Mouse (Mus musculus): ENCODE data around the gene Cerk. TPM values are rescaled to one million over a fixed set of nuclear protein-coding genes. Genes with fewer than 3 reads are reported as not detected.

Gene Cerk
- total and polyA plus RNA-seq, 3 experiments: 2.5 to 10.3 (median 4.4) TPM

- in situ Hi-C loops (cut with MboI; ENCODE audit: low pct_ligation_motif_present, low pct_unique_long_range_greater_than_20kb, low sequenced_read_pairs): no loop called here
- dilution Hi-C loops (cut with MboI; ENCODE audit: extremely low pct_ligation_motif_present, extremely low pct_unique_long_range_greater_than_20kb, low sequenced_read_pairs): no loop called here
- no peak for DNase-seq (ENCODE audit: extremely low read depth)
Measured at GRCm38 (mm10) chr15:86171316-86171715, 14.6 kb downstream of the Cerk start.

GRCm38 (mm10) chr15:86169817-86170110 lies 16.2 kb downstream of the Cerk start:
- Histone ChIP-seq H3K4me3 (replicated peaks in 1 of 3; ENCODE audit: low read depth in 2 of 3, low read length in 2 of 3, poor library complexity in 1 of 3) (no peak overlapping the region), H3K27ac (ENCODE audit: insufficient read depth, low read depth) (no peak overlapping the region), H3K9ac (ENCODE audit: insufficient read depth, low read depth) (no peak overlapping the region), H3K79me2 (replicated peaks; ENCODE audit: control insufficient read depth, extremely low read depth, insufficient read depth, poor library complexity, severe bottlenecking) (0 out of 2 replicates have a peak, but pooled peaks cover 3% of the 10 kb centered on the region), H3K27me3 (replicated peaks) (peaks cover 24% of the 10 kb centered on the region), H3K36me3 (replicated peaks in 1 of 2; ENCODE audit: control insufficient read depth in 1 of 2, insufficient read depth in 1 of 2, low read length in 1 of 2) (peaks cover 2 to 4% of the 10 kb centered on the region in 2 experiments), H3K4me2 (ENCODE audit: insufficient read depth, low read depth, poor library complexity, severe bottlenecking) (no peak overlapping the region), H3K4me1 (ENCODE audit: control insufficient read depth in 1 of 2, insufficient read depth in 2 of 2) (peaks cover 27 to 34% of the 10 kb centered on the region in 2 experiments), H3K9me3 (replicated peaks; ENCODE audit: low read length) (no peaks in the 10 kb centered on the region)
- in situ Hi-C loops (cut with MboI; ENCODE audit: low pct_ligation_motif_present, low pct_unique_long_range_greater_than_20kb, low sequenced_read_pairs): loop anchor here (10.0 kb wide), 1 partner anchor 45 kb away; the partner anchor contains the start of gene Tbc1d22a
- TF ChIP-seq MEF2A (IDR thresholded peaks at IDR 0.05; ENCODE audit: borderline replicate concordance, low read depth, low read length): no peak
- TF ChIP-seq SIN3A (IDR thresholded peaks at IDR 0.05; ENCODE audit: low read length): no peak
- TF ChIP-seq ZMIZ1 (IDR thresholded peaks at IDR 0.05; ENCODE audit: low read depth, low read length): no peak
- TF ChIP-seq CHD1 (IDR thresholded peaks at IDR 0.05; ENCODE audit: low read depth, low read length): no peak
- no peak for TF ChIP-seq NRF1 (IDR thresholded peaks at IDR 0.05; ENCODE audit: low read depth, low read length)
- no peak for TF ChIP-seq EP300 (IDR thresholded peaks at IDR 0.05; ENCODE audit: low read length)
- TF ChIP-seq MYC (IDR thresholded peaks at IDR 0.05; ENCODE audit: low read depth, low read length): no peak
- TF ChIP-seq IRF4 (IDR thresholded peaks at IDR 0.05; ENCODE audit: low read depth, low read length): no peak
- TF ChIP-seq ETS1 (conservative IDR thresholded peaks at IDR 0.05; ENCODE audit: low read depth, low read length): no peak
- no peak for TF ChIP-seq RCOR1 (conservative IDR thresholded peaks at IDR 0.05; ENCODE audit: low read depth, low read length)
- no peak for TF ChIP-seq MAFK (IDR thresholded peaks at IDR 0.05; ENCODE audit: insufficient replicate concordance, low read length)
- no peak for TF ChIP-seq NELFE (IDR thresholded peaks at IDR 0.05; ENCODE audit: low read depth, low read length)
- no peak for TF ChIP-seq HCFC1 (IDR thresholded peaks at IDR 0.05; ENCODE audit: low read depth, low read length)
- no peak for TF ChIP-seq JUND (conservative IDR thresholded peaks at IDR 0.05; ENCODE audit: low read depth, low read length)
- DNase-seq (ENCODE audit: extremely low read depth): no peak
- dilution Hi-C loops (cut with MboI; ENCODE audit: extremely low pct_ligation_motif_present, extremely low pct_unique_long_range_greater_than_20kb, low sequenced_read_pairs): no loop called here

More at GRCm38 (mm10) chr15:86171316-86171715, 14.6 kb downstream of the Cerk start:
- H3K79me2 ChIP-seq (replicated peaks; ENCODE audit: control insufficient read depth, extremely low read depth, insufficient read depth, poor library complexity, severe bottlenecking): 0 out of 2 replicates have a peak, but pooled peaks cover 3% of the 10 kb centered on the region
- H3K4me1 ChIP-seq (ENCODE audit: control insufficient read depth in 1 of 2, insufficient read depth in 2 of 2): peaks cover 34 to 49% of the 10 kb centered on the region in 2 experiments
- H3K4me2 ChIP-seq (ENCODE audit: insufficient read depth, low read depth, poor library complexity, severe bottlenecking): no peak overlapping the region
- TF ChIP-seq ELF1 (IDR thresholded peaks at IDR 0.05; ENCODE audit: low read depth, low read length): no peak
- TF ChIP-seq POLR2A (IDR thresholded peaks at IDR 0.05; ENCODE audit: low read depth, low read length): no peak
- TF ChIP-seq IRF4 (IDR thresholded peaks at IDR 0.05; ENCODE audit: low read depth, low read length): no peak
- TF ChIP-seq NRF1 (IDR thresholded peaks at IDR 0.05; ENCODE audit: low read depth, low read length): no peak
- TF ChIP-seq MEF2A (IDR thresholded peaks at IDR 0.05; ENCODE audit: borderline replicate concordance, low read depth, low read length): no peak
- TF ChIP-seq USF1 (IDR thresholded peaks at IDR 0.05; ENCODE audit: low read depth, low read length): no peak
- no peak for TF ChIP-seq USF2 (conservative IDR thresholded peaks at IDR 0.05; ENCODE audit: low read depth, low read length)
- TF ChIP-seq HCFC1 (IDR thresholded peaks at IDR 0.05; ENCODE audit: low read depth, low read length): no peak
- no peak for TF ChIP-seq NELFE (IDR thresholded peaks at IDR 0.05; ENCODE audit: low read depth, low read length)
- no peak for TF ChIP-seq GABPA (IDR thresholded peaks at IDR 0.05; ENCODE audit: insufficient replicate concordance, low read depth, low read length)
- TF ChIP-seq POLR2AphosphoS2 (IDR thresholded peaks at IDR 0.05; ENCODE audit: low read depth, low read length): no peak
- no peak for TF ChIP-seq RCOR1 (conservative IDR thresholded peaks at IDR 0.05; ENCODE audit: low read depth, low read length)
- TF ChIP-seq SIN3A (IDR thresholded peaks at IDR 0.05; ENCODE audit: low read length): no peak
- TF ChIP-seq BHLHE40 (IDR thresholded peaks at IDR 0.05; ENCODE audit: low read depth, low read length): no peak
- TF ChIP-seq ZKSCAN1 (IDR thresholded peaks at IDR 0.05; ENCODE audit: borderline replicate concordance, low read depth, low read length): no peak
- no peak for TF ChIP-seq JUND (conservative IDR thresholded peaks at IDR 0.05; ENCODE audit: low read depth, low read length)
- TF ChIP-seq CHD1 (IDR thresholded peaks at IDR 0.05; ENCODE audit: low read depth, low read length): no peak
- no peak for TF ChIP-seq MXI1 (IDR thresholded peaks at IDR 0.05; ENCODE audit: low read depth, low read length)
- no peak overlapping the region for H3K27ac ChIP-seq (ENCODE audit: insufficient read depth, low read depth)
- H3K4me3 ChIP-seq (replicated peaks in 1 of 3; ENCODE audit: low read depth in 2 of 3, low read length in 2 of 3, poor library complexity in 1 of 3): no peak overlapping the region
- no peak overlapping the region for H3K9ac ChIP-seq (ENCODE audit: insufficient read depth, low read depth)
- peaks cover 29% of the 10 kb centered on the region for H3K27me3 ChIP-seq (replicated peaks)
- H3K36me3 ChIP-seq (replicated peaks in 1 of 2; ENCODE audit: control insufficient read depth in 1 of 2, insufficient read depth in 1 of 2, low read length in 1 of 2): no peaks in the 10 kb centered on the region
- no peaks in the 10 kb centered on the region for H3K9me3 ChIP-seq (replicated peaks; ENCODE audit: low read length)

All from CH12.LX (cell line).